Mouse (Mus musculus) B cell, adult (primary cell): ENCODE data around the gene Fkbp7. TPM values are rescaled to one million over a fixed set of nuclear protein-coding genes. Genes with fewer than 3 reads are reported as not detected.

ENCODE experiments used
- total RNA-seq: library from RNA; stranded (reverse); gene quantifications from 4 replicates; pipeline ENCODE4 v1.2.4, GENCODE M21; 2023; ENCODE audit not compliant: inconsistent age

The Fkbp7 gene
- total RNA-seq: 6.6 to 8.8 TPM (median 7.6 TPM) in 4 replicates

GRCm38 (mm10) chr2:76672966-76673392 is at the start of gene Fkbp7:
Fkbp7 (minus strand) TSS chr2:76673116.

DNA sequence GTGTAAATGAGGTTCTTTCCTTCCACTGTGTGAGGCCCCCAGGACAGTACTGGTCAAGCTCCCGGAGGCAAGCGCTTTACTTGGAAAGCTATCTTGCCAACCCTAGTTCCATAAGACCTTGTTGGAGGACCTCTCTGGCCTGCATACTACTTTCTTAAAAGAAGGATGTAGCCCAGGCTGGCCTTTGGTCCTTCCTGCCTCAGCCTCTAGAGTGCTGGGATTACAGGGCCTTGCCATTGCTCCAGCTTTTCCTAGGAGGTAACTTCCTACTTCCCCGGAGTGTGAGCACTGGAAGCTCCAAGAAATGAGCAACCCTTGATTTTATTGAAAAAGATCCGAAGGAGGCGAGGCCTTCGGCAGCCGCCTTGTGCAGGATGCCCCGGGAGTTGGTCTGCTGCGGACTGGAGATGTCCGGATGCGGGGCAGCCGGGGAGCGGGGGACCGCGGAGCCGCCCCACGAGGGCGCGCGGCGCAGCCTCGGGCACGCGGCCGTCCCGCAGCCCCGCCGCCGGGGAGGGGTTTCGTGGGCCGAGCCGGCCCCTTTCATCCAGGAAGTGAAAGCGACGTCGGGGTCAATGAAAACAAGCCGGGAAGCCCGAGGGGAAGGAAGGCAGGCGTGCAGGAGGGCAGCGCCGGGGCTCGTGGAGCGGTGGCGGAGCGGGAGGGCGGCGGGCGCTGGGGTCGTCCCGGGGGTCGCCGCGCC is 2.0 kb upstream of the Fkbp7 start, which contains the start of gene Plekha3:
Gene Plekha3, plus strand, starts transcription at position 557 of the 703 bp plus-strand sequence.

DNA sequence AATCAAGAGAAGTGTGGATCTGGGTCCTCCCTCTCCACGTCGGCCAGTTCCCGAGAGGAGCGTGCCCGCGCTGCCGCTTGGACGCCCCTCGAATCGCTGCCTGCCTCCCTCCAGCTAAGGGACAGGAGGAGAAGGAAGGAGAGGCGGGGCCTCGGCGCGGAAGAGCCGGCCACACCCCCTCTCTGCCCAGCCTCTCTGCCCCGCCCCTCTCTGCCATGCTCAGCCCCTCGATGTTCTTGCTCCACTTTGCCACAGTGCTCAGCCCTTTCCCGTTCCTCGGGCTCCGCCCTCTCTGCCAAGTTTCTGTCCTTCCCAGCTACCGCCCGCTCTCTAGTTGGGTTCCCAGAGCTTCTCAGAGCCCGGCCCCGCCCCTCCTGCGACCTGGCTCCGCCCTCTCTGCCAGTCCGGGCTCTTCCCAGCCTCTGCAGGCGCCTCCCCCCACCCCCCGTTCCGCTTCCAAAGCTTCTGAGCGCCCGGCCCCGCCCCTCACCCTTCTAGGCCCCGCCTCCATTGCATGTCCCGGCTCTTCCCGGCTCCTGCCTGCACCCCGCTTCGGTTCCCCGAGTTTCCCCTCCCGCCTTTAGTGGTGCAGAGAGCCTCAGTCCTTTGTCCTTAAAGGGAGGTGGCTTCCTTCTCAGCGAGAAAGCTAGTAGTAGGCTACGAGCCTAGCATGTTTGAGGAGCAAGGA is 24.9 kb downstream of the Fkbp7 start, which contains the start of the genes Prkra and Pjvk:
Gene Prkra, minus strand, starts transcription at position 133 of the 688 bp plus-strand sequence.
Gene Pjvk, plus strand, starts transcription at position 594 of the 688 bp plus-strand sequence.

Other genes starting within 250 kb of the Fkbp7 start
- gene Prkra, start 25.1 kb downstream of the Fkbp7 start, total RNA-seq: 2.9 to 4.4 TPM (median 3.5 TPM) in 4 replicates
- gene Pjvk, start 24.6 kb downstream of the Fkbp7 start, total RNA-seq: not detected in 4 replicates
- gene Plekha3, start 2.2 kb upstream of the Fkbp7 start, total RNA-seq: 35.0 to 38.6 TPM (median 36.9 TPM) in 4 replicates